Mouse (Mus musculus) cerebellum, postnatal 14 days (tissue): ENCODE measurements at regions not wholly inside any gene's neighbourhood (a gene's known extent, or its start where the extent isn't known, plus 50 kb on each side); places are given as distances from the start of the nearest gene placed in this dataset.
"Not testable (repeated sequence)": the region's sequence is repeated elsewhere in the genome, so short reads cannot be mapped to it uniquely, and the experiment has no call there.

ENCODE experiments used
- DNase-seq, 2 experiments: peaks; one replicate each; pipeline ENCODE4 v3.0.0; 2021; ENCODE audit warnings: mixed read lengths in 2 of 2

DNA sequence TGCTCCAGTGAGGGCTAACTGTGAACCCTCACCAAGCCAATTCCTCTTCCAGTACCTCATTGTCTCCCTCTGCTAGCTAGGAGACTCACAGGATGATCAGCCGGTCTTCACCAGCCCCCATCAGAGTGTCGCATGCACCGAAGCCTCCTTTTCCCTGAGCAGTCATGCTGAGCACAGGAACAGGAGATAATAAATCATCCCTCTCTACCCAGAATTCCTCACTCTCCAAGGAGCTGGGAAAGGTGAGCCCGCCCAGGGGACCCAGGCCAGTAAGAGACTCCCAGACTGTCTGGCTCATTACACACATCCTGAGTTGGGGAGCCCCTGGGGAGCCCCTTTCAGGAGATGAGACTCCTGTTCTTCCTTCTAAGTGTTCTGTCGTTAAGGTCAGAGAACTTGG lies 171.7 kb downstream of the Cartpt start:
- no peak for DNase-seq

DNA sequence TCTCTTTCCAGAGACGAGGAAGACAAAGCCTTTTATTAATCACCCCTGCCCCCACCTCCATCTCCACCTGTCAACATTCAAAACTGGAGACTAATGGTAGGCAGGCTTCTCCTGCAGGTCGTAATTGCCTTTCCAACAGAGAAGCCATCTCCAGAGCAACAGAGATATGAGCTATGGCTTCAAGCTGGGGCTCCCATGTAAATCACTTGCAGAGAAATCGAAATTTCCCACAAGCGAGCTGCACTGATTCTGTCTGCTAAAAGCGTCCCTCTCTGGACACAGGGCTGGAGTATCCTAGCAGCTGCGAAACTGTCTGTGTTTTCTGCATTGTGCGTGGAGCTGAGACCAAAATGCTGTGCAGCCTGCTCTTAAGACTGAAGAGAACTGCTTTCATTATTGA lies 176.6 kb downstream of the Cartpt start:
- DNase-seq = peak in 1 of 2 experiments; percentile 16

DNA sequence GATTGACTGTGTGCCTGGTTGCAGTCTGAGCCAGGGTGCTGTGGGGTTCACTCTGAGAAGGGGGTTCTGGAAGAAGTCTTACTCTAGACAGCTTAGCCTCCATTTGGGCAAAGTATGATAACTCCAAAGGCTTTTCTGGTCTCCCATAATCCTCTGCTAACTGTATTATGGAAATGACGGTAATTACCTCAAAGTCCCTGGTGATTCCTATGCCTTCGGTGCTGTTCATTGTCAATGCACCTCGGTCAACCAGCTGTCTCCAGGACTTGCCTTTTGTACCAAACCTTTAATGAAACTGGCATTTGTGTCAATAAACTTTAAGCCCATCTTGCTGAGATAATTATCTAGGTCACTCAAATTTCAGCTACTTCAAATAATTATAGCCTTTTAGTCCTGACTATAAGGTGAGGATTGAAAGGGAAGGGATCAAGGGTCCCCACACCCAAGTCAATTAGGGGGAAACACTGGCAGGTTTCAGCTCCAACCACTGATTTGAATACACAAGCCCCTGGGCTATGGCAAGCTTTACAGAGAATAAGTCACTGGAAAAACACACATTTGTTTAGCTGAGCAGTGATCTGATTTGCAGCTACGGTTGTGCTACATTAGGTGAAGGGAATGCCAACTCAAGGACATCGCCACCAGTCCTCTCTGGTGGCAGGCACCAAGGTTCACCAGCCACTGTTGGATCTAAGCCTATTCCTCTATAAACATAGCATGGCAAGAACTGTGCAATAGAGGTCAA lies 177.5 kb downstream of the Cartpt start:
- DNase-seq = no peak

DNA sequence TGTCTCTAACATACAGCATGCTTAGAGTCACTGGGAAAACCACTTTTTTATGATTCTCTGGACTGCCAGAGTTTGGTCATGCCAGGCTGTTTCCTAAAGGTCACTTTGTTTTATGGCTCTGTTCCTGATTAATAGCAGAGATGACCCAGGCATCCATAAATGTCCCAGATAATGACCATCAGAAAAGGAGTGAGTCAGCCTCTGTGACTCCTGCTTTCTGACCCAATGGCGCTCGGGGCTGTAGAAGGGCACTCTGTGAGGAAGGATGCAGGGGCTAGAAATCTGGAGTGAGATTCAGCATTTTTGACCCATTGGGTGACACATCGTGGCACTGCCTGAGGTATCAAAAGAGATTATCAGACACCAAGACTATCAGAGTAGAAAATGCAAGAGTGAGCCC lies 180.3 kb downstream of the Cartpt start:
- DNase-seq = no peak

DNA sequence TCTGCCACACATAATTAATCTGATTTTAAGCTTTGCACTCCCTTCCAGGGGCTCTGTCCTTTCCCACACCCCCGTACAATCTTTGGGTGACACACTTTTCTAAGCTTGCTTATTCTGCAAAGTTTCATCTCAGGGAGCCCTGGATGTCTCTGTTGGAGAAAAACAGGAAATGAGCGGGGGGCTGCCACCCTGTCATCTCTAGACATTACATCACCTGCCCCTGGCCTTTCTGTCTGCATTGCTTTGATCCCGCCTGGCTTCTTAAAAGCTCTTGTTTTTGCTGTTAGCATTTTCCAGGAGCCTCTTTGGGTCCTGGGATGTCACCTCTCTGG lies 180.2 kb upstream of the Map1b start:
- no peak for DNase-seq

DNA sequence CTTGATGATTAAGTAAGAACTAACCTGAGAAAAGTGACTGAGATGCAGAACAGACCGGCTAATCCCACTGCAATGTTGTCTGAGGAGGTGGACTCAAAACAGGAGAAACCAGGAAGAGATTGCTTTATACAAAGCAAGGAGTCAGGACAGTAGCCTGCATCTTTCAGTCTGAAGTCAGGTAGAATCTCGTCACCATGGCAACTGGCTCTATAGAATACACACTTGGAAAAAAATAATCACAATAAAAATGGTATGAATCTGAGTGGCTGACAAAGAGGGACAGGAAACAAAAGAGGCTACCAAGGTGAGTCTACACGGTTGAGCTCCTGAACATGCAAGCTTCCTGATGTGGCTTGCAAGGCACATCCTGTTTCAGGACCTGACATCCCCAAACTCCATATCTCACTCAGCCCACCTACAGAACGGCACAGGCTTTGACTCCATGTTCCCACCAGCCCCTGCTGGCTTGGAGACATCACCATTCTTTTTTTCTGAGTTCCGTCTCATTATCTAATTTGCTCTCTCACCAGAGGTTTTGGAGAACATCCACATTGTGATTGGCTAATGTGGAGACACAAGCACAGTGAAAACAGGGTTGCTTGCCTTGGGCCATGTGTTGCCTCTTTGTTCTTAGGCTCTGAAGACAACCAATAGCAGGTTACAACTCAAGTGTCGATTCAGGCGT lies 179.7 kb upstream of the Map1b start:
- no peak for DNase-seq

DNA sequence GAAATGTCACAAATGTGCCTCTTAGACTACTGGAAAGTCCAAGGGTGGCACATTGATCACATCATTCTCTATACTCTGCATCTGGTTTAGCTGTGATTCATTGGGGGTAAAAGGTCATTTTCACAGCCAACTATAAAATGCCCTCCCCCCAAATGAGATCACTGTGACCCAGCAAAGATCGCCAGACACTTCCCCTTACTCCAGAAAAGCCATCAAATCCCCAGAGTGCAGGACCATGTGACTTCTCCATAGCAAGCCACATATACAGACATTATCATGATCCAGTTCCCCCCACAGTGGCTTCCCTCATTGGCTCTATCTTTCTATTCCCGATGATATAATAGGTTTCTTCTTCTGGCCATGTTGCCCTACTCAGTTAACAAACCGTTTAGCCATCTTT lies 163.6 kb upstream of the Map1b start:
- no peak for DNase-seq

DNA sequence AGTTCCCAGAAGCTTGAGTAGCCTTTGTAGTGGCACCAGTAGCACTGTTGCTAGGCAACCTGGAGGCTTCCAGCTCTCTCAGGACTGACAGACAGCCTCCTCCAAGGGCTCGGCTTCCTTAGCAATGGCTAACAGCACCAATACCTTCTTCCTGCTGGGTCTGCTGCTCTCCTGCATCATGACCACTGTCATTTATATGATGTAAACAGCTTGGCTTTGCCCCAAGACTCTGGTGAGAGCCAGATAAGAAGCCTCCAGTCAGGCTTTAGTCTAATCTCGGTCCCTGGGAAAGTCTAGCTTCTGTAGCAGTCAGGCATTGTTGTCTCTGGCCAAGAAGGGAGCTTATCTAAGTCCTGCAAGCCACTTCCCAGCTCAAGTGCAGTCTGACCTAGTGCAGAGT lies 163.1 kb upstream of the Map1b start:
- peak in 1 of 2 experiments; percentile 25 for DNase-seq

DNA sequence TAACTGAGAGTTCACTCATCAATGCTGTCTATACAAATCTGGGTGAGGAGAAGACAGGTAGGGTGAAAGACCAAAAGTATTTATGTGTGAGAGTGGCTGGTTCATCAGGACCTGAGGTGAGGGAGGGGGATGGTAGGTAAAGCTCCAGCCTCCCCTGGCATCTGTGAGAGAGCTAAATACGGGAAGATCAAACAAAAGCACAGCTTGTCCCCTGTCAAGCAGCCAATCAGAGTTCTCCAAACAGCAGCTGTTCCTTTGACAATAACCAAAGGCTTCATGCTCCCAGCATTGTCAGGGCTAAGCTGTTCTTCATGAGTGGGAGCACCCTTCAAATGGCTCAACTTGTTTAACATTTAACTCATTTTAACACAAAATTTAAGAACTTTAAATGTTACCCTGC lies 160.1 kb upstream of the Map1b start:
- peak; percentile 40 to 41 for DNase-seq

DNA sequence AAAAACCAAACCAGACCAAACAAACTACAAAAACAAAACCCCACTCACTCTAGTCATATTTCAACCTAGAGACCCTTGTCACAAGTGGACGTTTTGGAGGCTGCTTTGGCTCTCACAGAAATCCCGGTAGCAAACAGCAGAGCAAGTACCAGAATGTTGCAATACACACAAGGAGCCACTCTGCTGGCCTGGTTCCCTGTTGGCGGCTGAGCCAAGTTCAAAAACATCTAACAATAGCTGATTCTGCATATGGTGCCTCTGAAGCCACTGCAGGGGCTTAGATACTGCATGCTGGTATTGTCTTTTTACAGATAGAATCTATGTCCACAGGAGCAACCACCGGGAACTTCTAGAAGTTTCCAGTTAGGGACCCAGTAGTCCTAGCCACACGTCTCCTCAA lies 159.6 kb upstream of the Map1b start:
- peak; percentile 71 to 78 for DNase-seq

DNA sequence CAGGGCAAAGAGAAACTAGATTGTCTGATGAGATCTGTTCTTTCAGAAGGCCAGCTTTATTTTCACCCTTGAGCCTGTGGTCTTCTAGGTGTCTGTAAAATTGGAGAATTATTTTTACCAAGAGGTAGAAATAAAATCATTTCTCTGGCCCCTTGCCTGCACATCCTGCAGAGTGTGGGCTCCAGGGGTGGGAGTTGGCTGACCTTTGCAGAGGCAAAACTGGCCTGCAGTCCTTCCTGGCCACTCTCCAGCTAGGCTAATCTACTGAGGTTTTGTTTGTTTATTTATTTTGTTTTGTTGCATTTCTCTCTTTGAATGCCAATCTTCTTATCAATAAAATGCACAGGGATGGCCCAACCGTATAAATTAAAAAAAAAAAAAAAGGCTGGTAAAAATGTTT lies 156.4 kb upstream of the Map1b start:
- peak; percentile 45 to 51 for DNase-seq

DNA sequence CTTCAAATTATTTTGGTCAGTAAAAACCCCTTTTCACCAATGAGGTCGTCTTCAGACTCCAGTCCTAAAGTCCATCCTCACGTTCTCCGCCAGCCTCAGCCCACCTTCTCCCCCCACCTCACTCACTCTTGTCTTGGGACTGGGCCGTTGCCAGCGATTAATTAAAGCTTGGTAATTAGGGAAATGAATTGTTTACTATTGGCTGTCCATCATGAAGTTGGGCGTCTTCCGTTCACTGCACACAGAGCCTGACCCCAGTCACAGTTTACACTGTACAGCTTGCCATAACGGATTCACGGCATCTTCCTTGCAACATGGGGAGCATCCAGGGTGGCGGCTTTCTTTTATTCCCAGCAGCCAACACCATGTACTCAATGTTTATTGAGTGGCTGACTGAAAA lies 155.4 kb upstream of the Map1b start:
- DNase-seq = no peak

DNA sequence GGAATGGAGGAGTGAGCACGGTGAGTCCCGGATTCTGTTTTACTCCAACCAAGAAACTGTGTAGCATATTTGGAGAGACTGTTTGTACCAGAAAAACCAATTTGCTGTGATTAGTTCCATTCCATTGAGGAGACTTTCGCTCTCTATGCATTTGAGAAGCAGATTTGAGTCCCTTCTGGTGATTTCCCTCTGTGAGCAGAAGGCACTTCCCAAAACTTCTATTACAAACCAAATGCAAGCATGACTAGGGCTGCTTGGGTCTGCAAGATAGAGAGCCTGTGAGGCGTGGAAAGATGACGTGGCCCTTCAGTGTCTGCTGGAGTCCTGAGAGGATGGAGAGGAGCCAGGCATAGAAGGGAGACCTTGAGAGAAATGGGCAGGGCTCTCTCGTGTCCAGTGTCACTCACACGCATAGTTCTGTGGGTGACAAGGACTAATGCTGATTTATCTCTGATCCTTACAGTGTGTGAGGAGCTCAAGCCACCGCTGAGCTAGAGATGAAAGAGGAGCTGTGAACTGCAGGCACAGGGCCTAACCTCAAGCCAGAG lies 153.7 kb upstream of the Map1b start:
- DNase-seq = no peak

DNA sequence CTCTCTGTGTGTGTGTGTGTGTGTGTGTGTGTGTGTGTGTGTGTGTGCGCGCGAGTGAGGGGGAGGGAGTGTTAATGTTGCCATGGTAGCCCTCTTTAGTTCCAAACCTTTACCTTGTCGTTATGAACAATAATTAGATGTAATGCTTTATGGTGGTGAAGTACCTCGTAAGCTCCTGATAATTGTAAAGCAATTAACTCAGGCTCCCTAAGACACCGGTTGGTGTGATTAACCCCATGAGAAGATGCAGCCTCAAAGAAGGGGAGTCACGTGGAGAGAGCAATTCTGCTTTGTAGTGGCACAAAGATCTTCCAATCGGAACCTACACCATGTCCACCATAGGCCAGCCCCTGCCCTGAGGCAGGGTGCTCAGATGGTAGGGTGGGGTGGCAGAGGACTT lies 152.3 kb upstream of the Map1b start:
- no peak for DNase-seq

DNA sequence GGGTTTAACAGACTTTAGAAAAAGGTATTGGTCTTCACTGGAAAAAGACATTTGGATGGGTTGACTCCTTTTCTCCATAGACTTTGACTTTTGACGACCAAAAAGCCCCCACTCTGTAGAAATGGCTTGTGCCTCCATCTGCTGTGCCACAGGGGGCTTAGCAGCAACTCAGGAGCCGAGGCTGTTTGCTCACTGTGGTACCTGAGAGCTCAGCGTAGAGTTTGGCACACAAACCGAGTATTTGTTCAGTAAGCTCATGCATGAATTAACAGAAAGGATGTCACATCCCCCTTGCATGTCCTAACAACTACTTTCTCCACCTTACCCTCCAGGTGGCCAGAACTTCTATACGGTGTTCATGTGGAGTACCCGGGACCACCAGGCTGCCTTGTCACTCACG lies 149.7 kb upstream of the Map1b start:
- DNase-seq = peak in 1 of 2 experiments; percentile 62

DNA sequence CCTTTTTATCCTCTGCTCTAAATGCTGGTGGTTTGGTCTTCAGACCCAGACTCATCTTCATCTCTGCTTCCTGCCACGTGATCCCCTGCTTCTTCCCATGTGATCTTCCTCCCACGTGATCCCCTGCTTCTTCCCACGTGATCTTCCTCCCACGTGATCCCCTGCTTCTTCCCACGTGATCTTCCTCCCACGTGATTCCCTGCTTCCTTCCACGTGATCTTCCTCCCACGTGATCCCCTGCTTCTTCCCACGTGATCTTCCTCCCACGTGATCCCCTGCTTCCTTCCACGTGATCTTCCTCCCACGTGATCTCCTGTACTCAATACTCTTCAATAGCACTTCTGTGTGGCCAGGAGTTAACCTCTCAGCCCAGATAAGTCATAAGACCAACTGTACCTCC lies 147.1 kb upstream of the Map1b start:
- DNase-seq = not testable (repeated sequence)

DNA sequence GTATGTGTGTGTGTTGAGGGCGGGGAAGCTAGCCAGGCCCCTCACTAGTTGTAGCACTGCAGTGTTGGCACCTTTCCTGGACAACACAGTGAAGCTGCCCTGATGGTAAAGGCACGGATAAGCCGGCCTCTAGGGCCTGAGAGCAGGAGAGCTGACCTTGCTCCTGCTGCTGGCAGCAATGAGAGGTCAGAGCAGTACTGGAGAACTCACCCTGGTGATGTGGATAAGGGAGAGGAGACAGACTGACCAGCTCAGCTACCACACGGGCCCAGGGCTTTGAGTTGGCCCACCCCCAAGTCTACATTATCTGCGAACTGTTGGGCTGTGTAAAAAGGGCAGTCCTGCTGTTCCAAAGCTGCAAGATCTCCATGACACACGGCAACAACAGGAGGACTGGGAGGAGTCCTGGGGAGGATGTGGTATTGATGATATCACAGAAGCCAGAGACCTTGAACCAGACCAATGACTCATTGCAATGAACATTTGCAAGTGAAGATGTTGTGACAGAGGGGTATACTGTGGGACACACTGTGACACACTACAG lies 131.4 kb upstream of the Map1b start:
- DNase-seq = peak; percentile 36 to 46

DNA sequence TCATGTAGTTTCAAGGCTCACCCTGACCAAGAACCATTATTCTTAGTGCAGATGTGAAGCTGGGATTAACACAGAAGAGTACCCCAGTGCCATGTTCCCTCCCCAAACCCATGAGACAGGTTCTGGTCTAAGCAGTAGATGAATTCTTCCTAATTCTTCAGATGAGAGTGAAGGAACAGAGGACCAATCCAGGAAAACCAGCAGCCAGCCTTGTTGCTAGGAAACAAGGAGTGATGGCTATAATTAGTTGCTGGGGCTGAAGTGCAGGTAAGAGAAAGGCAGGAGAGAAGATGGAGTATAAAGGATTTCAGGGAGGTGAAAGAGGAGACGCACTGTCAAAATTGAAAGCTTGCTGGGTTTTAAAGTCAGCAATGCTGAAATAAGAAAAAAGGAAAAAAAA lies 128.4 kb upstream of the Map1b start:
- peak; percentile 23 to 44 for DNase-seq

DNA sequence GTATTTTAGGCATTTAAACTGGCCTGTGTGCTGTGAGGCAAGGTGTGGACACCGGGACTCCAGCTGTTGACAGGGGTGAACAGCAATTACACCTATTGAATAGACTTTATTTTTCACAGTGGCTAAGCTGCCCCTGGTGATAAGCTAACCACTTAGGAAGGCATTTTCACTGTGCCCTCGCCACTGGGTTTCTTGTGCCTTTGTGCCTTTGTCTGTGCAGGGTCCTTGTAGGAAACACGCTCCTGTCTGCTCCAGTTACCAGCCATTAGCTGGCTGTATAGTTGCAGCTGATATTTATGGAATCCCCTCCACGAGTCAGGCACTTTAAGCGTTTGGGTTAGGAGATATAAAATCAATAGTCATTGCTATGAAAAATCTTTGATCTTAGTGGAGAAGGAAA lies 126.5 kb upstream of the Map1b start:
- DNase-seq = no peak

DNA sequence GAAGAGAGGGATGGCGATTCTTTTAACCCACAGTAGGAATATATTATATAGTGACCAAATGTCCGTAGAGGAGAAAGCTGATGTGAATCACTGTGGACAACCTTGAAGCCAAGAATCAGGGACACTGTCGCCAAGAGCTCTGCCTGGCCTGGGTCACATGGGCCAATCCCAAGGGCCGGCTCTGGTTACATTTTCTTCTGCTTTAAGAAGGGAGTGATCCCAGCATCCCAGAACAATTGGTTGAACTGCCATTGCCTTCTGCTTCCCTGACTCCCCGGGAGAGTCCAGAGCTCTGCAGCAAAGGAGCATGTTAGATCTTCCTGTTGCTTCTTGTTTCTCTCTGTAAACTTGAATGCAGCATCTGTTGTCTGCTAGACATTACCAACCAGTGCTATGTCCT lies 126.0 kb upstream of the Map1b start:
- peak; percentile 39 to 51 for DNase-seq

DNA sequence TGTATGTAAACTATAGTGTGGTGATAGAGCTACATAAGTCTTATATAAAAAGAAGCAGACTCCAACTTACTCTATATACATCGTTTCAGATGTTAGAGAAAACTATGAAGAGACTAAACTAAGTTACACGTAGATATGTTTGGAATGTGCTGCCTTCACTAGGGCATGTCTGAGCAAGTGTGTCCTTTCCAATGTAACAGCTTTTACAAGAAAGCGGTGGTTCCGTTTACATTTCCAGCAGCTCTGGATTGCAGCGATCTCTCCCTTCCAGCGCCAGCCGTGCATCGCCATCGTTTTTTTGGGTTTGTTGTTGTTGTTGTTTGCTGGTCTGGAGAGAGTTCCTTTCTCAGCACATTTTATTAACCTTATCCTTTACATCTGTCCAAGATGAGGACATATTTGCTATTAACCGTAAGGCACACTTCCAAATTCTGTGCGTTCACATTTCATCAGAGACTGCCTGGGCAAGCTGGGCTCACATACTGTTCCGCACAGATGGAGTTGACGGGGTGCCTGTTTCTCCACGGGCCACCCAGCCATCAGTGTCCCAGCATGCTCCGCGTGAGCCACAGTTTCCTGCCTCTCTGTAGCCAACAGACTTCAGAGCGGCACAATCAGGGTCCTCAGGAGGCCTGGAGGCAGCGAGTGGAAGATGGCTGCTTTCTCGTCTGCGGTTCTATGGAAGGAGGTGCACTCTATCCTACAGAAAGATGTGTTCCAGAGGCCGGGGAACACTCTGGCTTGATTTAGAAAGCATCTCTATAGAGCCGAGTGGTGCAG lies 125.2 kb upstream of the Map1b start:
- peak; percentile 63 to 85 for DNase-seq

DNA sequence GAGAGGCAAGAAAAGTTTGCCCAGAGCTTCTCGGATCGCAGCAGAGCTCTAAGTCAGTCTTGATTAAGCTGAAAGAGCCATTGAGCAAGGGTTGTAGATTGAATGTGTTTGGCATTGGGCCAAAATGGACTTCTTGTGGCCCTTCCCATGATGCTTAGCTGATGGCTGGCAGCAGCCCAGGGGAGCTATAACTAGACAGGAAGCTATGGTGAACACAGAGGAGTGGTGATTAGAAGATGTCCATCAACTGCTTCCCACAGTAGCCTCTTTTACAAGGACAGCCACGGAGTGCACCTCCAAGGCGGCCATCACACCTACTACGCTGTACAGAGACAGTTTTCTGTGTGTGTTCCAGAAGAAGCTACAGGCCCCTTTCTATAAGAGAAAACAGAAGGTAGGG lies 116.4 kb upstream of the Map1b start:
- no peak for DNase-seq

DNA sequence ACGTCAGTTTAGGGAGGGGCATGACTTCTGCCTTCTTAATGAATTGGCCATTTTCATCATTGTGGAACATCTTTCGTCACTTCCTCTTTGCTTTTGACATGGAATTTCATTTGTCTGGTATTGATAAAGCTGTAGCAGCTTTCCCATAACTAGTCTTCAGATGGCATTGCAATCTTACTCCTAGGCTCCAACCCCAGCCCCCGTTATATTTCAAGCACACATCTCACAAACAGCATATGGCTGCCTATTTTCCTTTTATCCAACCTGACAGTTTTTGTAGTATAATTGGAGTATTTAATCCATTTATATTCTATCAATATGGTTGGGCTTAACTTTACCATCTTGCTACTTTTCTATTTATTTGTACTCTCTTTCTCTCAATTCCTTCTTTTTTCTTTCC lies 114.5 kb upstream of the Map1b start:
- no peak for DNase-seq
